Mouse (Mus musculus) myocyte (in vitro differentiated cells): ENCODE measurements around the gene Myh9. TPM values are rescaled to one million over a fixed set of nuclear protein-coding genes. Genes with fewer than 3 reads are reported as not detected.
A peak's percentile ranks its signal among the peaks of the same experiment; 100 is the strongest.

Source experiments
- H3K27me3 ChIP-seq: one replicate; pipeline ENCODE4 v1.6.1; 2011; ENCODE audit not compliant: control insufficient read depth, insufficient read depth, insufficient read length
- H3K36me3 ChIP-seq: one replicate; pipeline ENCODE4 v1.6.1; 2011; ENCODE audit not compliant: control insufficient read depth, insufficient read depth
- H3K4me2 ChIP-seq: one replicate; pipeline ENCODE4 v1.6.1; 2011; ENCODE audit warnings: low read depth, control low read depth
- H3K4me3 ChIP-seq: one replicate; pipeline ENCODE4 v1.5.1; 2011; ENCODE audit warnings: mild to moderate bottlenecking, control low read depth, moderate library complexity
- H3K79me2 ChIP-seq: one replicate; pipeline ENCODE4 v1.6.1; 2011; ENCODE audit not compliant: control insufficient read depth, insufficient read depth
- H3ac ChIP-seq: one replicate; pipeline ENCODE4 v1.6.1; 2011; ENCODE audit not compliant: control insufficient read depth, insufficient read length
- CEBPB ChIP-seq: IDR thresholded peaks from 2 replicates; pipeline ENCODE4 v1.6.1; 2011; ENCODE audit warnings: mild to moderate bottlenecking, moderate library complexity; ENCODE audit not compliant: poor library complexity, insufficient read depth, severe bottlenecking
- E2F4 ChIP-seq: IDR thresholded peaks from one replicate; pipeline ENCODE4 v1.6.1; 2011; ENCODE audit warnings: mild to moderate bottlenecking, control low read depth, moderate library complexity; ENCODE audit not compliant: insufficient read depth
- MAX ChIP-seq: IDR thresholded peaks from one replicate; pipeline ENCODE4 v1.6.1; 2011; ENCODE audit warnings: low read depth, mild to moderate bottlenecking, control low read depth
- MYOD1 ChIP-seq, 3 experiments: IDR thresholded peaks; one replicate each; pipeline ENCODE4 v1.6.1; 2011; ENCODE audit warnings: control low read depth in 2 of 3, low read depth in 2 of 3, mild to moderate bottlenecking in 2 of 3, moderate library complexity in 1 of 3; ENCODE audit not compliant: insufficient read length in 2 of 3, control insufficient read depth in 1 of 3
- MYOG ChIP-seq, 3 experiments: IDR thresholded peaks; one replicate each; pipeline ENCODE4 v1.6.1; 2011; ENCODE audit warnings: control low read depth in 2 of 3, low read depth in 2 of 3, mild to moderate bottlenecking in 2 of 3; ENCODE audit not compliant: insufficient read length in 2 of 3, control insufficient read depth in 1 of 3, insufficient read depth in 1 of 3
- POLR2A ChIP-seq: IDR thresholded peaks from one replicate; pipeline ENCODE4 v1.6.1; 2011; ENCODE audit warnings: low read depth, mild to moderate bottlenecking, control low read depth, moderate library complexity; ENCODE audit not compliant: insufficient read length
- POLR2AphosphoS2 ChIP-seq: IDR thresholded peaks from one replicate; pipeline ENCODE4 v1.6.1; 2011; ENCODE audit warnings: low read depth, control low read depth; ENCODE audit not compliant: insufficient read length
- REST ChIP-seq: IDR thresholded peaks from one replicate; pipeline ENCODE4 v1.6.1; 2011; ENCODE audit warnings: mild to moderate bottlenecking, control low read depth, moderate library complexity; ENCODE audit not compliant: insufficient read depth, insufficient read length
- SRF ChIP-seq: IDR thresholded peaks from one replicate; pipeline ENCODE4 v1.6.1; 2011; ENCODE audit warnings: low read depth; ENCODE audit not compliant: control insufficient read depth, insufficient read length
- TCF12 ChIP-seq: IDR thresholded peaks from one replicate; pipeline ENCODE4 v1.6.1; 2011; ENCODE audit warnings: mild to moderate bottlenecking, control low read depth; ENCODE audit not compliant: poor library complexity, insufficient read depth, severe bottlenecking
- TCF3 ChIP-seq: IDR thresholded peaks from one replicate; pipeline ENCODE4 v1.6.1; 2011; ENCODE audit warnings: low read depth, control low read depth; ENCODE audit not compliant: insufficient read length
- USF1 ChIP-seq: IDR thresholded peaks from one replicate; pipeline ENCODE4 v1.6.1; 2011; ENCODE audit warnings: low read depth, mild to moderate bottlenecking, control low read depth, moderate library complexity
- polyA plus RNA-seq: library from polyadenylated mRNA; unstranded; fragments of >200 nt; fragmentation: generic; extraction: Trizol; gene quantifications from one replicate; pipeline ENCODE4 v1.2.1, GENCODE M21; 2012; ENCODE audit warnings: missing spikeins

The Myh9 gene
- 466 TPM for polyA plus RNA-seq

GRCm38 (mm10) chr15:77842047-77842843, at the start of gene Myh9:
TSS of gene Myh9 (minus strand) at chr15:77842175.
- Histone ChIP-seq H3K4me3 (peak within 1 kb of the TSS; percentile 94), H3K79me2 (peaks cover 47% of the 10 kb centered on the region), H3ac (peak within 1 kb of the TSS; percentile 60), H3K4me2 (peak within 1 kb of the TSS; percentile 93), H3K36me3 (no peaks in the 10 kb centered on the region), H3K27me3 (no peaks in the 10 kb centered on the region)
- no peak for TF ChIP-seq CEBPB
- no peak for TF ChIP-seq TCF12
- TF ChIP-seq SRF = peak; percentile 99
- peak; percentile 98 for TF ChIP-seq POLR2A
- TF ChIP-seq USF1 = no peak
- peak; percentile 100 for TF ChIP-seq POLR2AphosphoS2
- peak in 1 of 3 experiments; percentile 46 for TF ChIP-seq MYOD1 (IDR thresholded peaks at IDR 0.05; ENCODE audit: control insufficient read depth in 1 of 3, insufficient read length in 2 of 3, low read depth in 2 of 3)
- TF ChIP-seq MYOG (IDR thresholded peaks at IDR 0.05; ENCODE audit: control insufficient read depth in 1 of 3, insufficient read depth in 1 of 3, insufficient read length in 2 of 3, low read depth in 2 of 3) = peak in 1 of 3 experiments; percentile 54
- TF ChIP-seq REST = peak; percentile 70
- peak; percentile 47 for TF ChIP-seq E2F4
- TF ChIP-seq MAX = no peak
- TF ChIP-seq TCF3 = no peak

DNA sequence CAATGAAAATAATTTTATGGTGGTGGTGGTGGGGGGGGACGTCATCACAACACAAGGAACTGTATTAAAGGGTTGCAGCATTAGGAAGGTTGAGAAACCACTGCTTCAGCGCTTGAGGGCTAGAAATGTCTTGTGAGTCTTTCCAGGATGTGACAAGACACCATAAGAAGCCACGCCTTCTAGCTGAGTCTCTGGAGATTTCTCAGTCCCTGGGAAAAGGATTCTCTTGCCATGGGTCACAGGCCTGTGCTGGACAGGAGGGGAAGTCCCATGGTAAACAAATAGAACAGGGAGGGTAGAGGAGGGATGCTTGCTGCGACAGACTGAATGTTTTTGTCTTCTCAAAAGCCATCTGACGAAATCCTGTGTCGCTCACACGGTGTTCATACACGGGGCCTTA, 49.8 kb upstream of the Myh9 start:
- Histone ChIP-seq H3K36me3 (no peaks in the 10 kb centered on the region), H3K27me3 (no peaks in the 10 kb centered on the region), H3K4me2 (peak overlapping the region; percentile 41), H3K79me2 (no peaks in the 10 kb centered on the region), H3ac (no peak overlapping the region), H3K4me3 (no peak overlapping the region)
- TF ChIP-seq CEBPB (peak; percentile 1; the same call in 1 of the 2 replicates), POLR2A (no peak), MYOG (IDR thresholded peaks at IDR 0.05; ENCODE audit: control insufficient read depth in 1 of 3, insufficient read depth in 1 of 3, insufficient read length in 2 of 3, low read depth in 2 of 3) (no peak), SRF (no peak), E2F4 (no peak), REST (no peak)

DNA sequence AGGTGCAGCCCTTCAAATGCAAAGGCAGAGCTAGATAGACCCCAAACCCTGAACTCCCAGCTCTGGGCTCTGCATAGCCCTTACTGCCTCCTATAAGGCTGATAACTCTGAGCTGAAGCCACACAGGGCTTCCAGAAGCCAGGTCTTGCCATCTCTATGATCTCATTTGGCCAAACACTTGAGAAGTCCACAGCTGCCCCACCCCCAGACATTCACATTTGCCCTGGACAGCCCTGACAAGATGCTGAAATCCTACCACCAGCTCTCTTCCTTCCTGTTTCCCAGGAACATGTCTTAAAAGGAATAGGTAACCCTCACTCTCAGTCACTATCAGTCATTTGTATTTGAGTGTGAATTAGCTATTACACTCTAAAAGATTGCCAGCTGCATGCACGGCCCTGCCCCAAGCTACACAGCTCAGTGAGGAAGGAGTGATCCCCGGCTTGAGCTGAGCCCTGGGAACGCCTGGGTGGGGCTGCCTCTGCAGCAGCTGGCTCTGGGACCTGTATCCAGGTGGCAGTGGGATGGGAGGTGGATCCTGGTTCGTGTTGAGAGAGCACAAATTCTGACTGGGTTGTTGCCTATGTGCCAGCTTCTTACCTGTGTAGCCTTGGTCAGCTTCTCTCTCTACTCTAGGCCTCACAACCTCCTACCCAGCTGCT, 47.9 kb upstream of the Myh9 start:
- no peak overlapping the region for H3K4me3 ChIP-seq
- TF ChIP-seq USF1 (no peak), TCF3 (no peak), TCF12 (no peak), CEBPB (no peak), SRF (no peak), POLR2AphosphoS2 (no peak), E2F4 (no peak), POLR2A (no peak), MYOG (IDR thresholded peaks at IDR 0.05; ENCODE audit: control insufficient read depth in 1 of 3, insufficient read depth in 1 of 3, insufficient read length in 2 of 3, low read depth in 2 of 3) (peak in 1 of 3 experiments; percentile 57), MYOD1 (IDR thresholded peaks at IDR 0.05; ENCODE audit: control insufficient read depth in 1 of 3, insufficient read length in 2 of 3, low read depth in 2 of 3) (peak in 1 of 3 experiments; percentile 51), MAX (no peak)
- H3ac ChIP-seq = no peak overlapping the region
- no peaks in the 10 kb centered on the region for H3K27me3 ChIP-seq
- no peaks in the 10 kb centered on the region for H3K36me3 ChIP-seq
- H3K4me2 ChIP-seq = peak overlapping the region; percentile 35
- no peaks in the 10 kb centered on the region for H3K79me2 ChIP-seq

- H3K27me3 ChIP-seq = no peaks in the 10 kb centered on the region
- H3K79me2 ChIP-seq = no peaks in the 10 kb centered on the region
- no peak overlapping the region for H3K4me3 ChIP-seq
- peak overlapping the region; percentile 75 for H3K4me2 ChIP-seq
- no peak overlapping the region for H3ac ChIP-seq
- peak; percentile 96 for TF ChIP-seq MAX
- peak; percentile 93 for TF ChIP-seq TCF3
- peak; percentile 38; the same call in 1 of the 2 replicates for TF ChIP-seq CEBPB
- no peak for TF ChIP-seq SRF
- peak; percentile 78 to 97 (median 97) for TF ChIP-seq MYOD1 (IDR thresholded peaks at IDR 0.05; ENCODE audit: control insufficient read depth in 1 of 3, insufficient read length in 2 of 3, low read depth in 2 of 3)
- TF ChIP-seq TCF12 = peak; percentile 98
- peak; percentile 94 to 98 (median 97) for TF ChIP-seq MYOG (IDR thresholded peaks at IDR 0.05; ENCODE audit: control insufficient read depth in 1 of 3, insufficient read depth in 1 of 3, insufficient read length in 2 of 3, low read depth in 2 of 3)
- peak; percentile 22 for TF ChIP-seq USF1
- TF ChIP-seq E2F4 = no peak
- no peak for TF ChIP-seq POLR2AphosphoS2
- TF ChIP-seq POLR2A = peak; percentile 58
- no peak for TF ChIP-seq REST
- no peaks in the 10 kb centered on the region for H3K36me3 ChIP-seq
Observed at GRCm38 (mm10) chr15:77888286-77888685, 46.3 kb upstream of the Myh9 start.
